Mouse (Mus musculus): Measurements from ENCODE around the gene Hes3.

The Hes3 gene

GRCm38 (mm10) chr4:152253183-152253759, 38.2 kb downstream of the Hes3 start:
- DNase-seq (ENCODE audit: low read depth) = no peak

GRCm38 (mm10) chr4:152250615-152251014, 40.8 kb downstream of the Hes3 start:
- DNase-seq (ENCODE audit: low read depth) = no peak

DNA sequence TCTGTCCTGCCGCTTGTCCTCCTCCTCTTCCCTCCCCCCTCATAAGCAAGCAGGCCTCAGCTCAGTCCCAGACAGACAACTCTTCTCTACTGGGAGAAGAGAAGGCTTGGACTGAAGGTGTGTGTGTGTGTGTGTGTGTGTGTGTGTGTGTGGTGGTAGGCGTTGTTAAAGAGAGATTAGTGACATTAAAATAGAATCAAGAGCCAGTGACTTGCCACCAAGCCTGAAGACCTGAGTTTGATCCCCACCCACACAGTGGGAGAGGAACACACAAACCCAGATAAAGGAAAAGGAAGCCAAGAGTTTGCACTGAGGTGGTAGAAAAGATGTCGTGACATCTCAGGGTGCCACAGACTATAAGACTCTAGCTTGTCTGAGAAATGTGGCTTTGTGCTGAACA, 44.3 kb downstream of the Hes3 start:
- no peak for DNase-seq (ENCODE audit: low read depth)

DNA sequence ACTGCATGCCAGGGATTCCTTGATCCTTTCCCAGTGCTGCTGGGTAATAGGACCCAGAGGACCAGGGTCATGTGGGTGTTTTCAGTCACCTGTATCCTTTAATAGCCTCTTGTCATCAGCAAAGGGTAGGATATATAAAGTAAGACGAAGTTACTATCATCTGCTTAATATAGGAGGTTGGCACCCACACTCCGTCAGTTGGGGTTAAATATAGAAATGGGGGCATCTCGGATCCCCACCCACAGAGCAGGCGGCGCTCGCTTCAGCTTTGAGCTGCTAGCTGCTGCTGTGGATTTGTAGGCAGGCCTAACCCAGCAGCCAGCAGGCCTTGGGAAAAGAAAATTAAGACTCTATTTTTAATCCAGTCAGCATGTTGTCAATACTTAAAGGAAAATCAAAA, 45.5 kb downstream of the Hes3 start:
- no peak for DNase-seq (ENCODE audit: low read depth)

GRCm38 (mm10) chr4:152244545-152245522, 46.6 kb downstream of the Hes3 start:
- no peak for DNase-seq (ENCODE audit: low read depth)

GRCm38 (mm10) chr4:152243969-152244368, 47.5 kb downstream of the Hes3 start:
- no peak for DNase-seq (ENCODE audit: low read depth)

- no peak for DNase-seq (ENCODE audit: low read depth)
Observed at GRCm38 (mm10) chr4:152243241-152243891, 48.1 kb downstream of the Hes3 start.

GRCm38 (mm10) chr4:152239974-152240373, 51.5 kb downstream of the Hes3 start:
- no peak for DNase-seq (ENCODE audit: low read depth)
